Mouse (Mus musculus) thymus, postnatal 36 days (tissue): ENCODE measurements around the gene Tbc1d1.

Experiments used
- DNase-seq, 2 experiments: peaks; one replicate each; pipeline ENCODE4 v3.0.0; 2022; ENCODE audit warnings: mixed read lengths in 2 of 2

The Tbc1d1 gene

DNA sequence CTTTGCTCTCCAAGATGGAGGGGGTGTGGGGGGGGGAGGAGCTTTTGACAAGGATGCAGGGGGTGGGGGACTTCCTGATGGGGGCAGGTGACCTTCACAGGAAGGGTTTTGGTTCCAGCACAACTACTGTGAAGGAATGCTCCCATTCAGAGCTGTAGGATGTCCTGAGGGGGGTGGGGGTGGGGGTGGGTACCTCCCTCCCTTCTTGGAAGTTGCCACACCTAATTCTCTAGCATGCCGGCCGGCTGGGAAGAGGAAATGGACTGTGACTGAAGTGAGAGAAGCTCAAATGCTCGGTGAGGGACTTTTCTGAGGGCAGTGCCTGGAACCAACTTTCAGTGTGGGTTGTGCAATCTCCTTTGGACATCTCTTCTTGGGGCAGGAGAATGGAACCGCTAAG, 235.2 kb downstream of the Tbc1d1 start:
- DNase-seq: no peak

DNA sequence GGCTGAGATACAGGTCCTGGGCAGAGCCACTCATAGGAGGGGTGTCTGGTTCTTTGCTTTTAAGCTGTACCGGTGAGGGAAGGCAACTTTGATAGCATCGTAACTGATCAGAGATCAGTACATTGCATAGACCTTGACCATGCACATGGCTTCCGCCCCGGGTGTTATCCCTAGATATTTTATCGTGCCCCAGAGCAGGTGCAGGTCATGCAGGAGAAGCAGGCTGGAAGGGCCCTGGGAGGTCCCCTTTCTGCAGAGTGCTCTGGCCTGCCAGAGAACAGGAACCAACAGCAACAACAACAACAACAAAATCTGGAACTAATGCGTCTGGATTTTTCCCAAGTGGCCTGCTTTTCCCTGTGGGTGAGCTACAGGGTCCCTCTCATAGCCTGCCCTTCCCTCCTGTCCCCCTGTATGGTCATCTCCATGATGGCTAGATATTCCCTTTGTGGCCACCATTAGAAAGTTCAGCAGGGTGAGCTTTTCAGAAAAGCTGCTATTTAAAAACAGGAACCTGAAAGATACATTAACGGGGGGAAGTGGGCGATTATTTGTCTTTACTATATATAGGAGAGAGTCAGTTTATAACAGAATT, 236.4 kb downstream of the Tbc1d1 start:
- DNase-seq: no peak

DNA sequence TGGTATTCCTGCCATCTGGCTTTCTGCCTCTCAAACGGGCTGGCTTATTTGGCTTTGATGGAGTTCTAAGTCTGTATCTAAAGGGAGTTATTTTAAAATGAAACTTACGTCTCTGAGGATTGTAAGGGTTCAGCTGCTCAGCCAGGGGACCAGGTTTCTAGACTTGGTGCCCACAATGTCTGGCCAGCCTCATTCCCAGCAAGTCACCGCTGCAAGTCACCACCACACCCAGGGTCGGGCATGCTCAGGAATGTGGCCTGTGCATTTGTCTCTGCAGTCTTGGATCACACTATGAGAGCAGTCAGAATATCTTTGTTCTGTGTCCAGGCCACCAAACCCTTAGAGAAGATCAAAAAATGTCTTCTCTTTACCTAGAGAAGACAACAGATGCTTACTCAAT, 237.4 kb downstream of the Tbc1d1 start:
- DNase-seq: no peak

DNA sequence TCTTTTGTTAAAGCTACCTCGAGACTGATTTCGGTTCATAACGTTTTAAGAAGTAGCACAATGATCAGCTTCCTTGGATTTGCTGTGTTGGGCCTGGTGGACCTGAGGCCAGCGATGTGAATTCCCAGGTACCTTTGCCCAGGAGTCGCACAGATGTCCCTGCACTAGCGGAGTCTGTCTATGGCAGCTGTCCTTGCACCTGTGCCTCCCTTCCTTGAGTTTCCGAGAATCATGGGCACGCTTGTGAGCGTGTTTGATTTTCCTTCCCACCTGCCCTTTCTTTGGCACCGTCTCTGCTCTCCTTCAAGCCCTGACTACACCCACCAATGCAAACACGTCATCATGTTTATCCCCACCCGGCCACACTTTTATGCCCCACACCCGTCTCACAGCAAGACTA, 242.1 kb downstream of the Tbc1d1 start:
- DNase-seq: no peak

DNA sequence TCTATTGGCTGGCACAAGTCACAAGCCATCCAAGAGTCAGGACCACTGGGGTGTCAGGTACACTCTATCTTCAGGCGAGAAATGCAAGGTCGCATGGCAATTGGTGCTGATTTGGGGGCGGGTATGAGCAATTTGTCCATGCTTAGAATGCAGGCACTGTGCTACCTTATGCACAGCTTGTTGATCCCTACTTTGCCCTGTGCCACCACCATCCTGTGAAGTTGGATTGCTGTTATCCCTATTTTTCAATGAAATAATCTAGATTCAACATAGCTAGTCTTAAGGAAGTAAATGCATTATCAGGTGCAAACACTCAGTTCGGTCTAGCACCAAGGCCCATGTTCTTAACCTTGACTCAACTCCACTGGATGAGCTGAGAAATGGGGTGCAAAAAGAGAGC, 244.6 kb downstream of the Tbc1d1 start:
- DNase-seq: no peak
